Mouse (Mus musculus) embryonic fibroblast, embryonic 13.5 days (primary cell): ENCODE results near the gene Wdcp.

ENCODE experiments used
- CTCF ChIP-seq: IDR thresholded peaks from 2 replicates; pipeline ENCODE4 v1.5.1; 2011; ENCODE audit warnings: mild to moderate bottlenecking, control low read depth, low read length, moderate library complexity, borderline replicate concordance; ENCODE audit not compliant: insufficient read depth
- POLR2A ChIP-seq: IDR thresholded peaks from 2 replicates; pipeline ENCODE4 v1.6.1; 2011; ENCODE audit warnings: low read depth, mild to moderate bottlenecking, control low read depth, low read length, moderate library complexity

DNA sequence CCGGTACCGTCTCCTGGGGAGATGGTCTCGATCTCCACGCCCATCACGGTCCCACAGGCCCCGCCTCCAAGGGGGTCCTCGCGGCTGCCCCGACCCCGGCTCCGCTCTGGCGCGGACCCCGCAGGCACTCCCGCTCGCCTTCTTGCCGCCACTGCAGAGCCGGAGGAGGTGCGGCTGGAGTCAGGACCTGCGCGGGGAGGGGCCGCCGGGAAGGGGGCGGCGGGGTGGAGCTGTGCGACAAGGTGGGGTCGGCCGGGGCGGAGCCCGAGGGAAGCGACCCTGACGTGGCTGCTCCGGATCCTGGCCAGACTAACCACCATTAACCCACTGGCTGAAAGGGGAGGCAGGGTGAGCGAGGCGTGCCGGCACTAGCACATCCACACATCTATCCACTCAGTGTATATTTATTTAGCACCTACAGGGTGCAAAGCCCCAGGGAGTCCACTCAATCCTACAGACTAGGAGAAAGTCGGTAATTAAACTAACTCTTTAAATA is 1.7 kb upstream of the Wdcp start, which contains the start of gene Fkbp1b:
- peak; percentile 81 for TF ChIP-seq POLR2A
- no peak for TF ChIP-seq CTCF
